Mouse (Mus musculus) hindbrain, embryonic 13.5 days (tissue): ENCODE measurements at regions not wholly inside any gene's neighbourhood (a gene's known extent, or its start where the extent isn't known, plus 50 kb on each side); places are given as distances from the start of the nearest gene placed in this dataset.

Source experiments
- ATAC-seq: fragments of 200-750 bp; cut with Nextera tagmentation; 2 replicates; pipeline ENCODE4 v1.8.0; 2017; ENCODE audit warnings: moderate TSS enrichment; ENCODE audit not compliant: low FRiP score
- H3K27ac ChIP-seq: fragments of 300-500 bp; sonication (generic); 2 replicates; pipeline ENCODE4 v1.5.1; 2015; ENCODE audit warnings: inconsistent platforms, mild to moderate bottlenecking, moderate library complexity
- H3K27me3 ChIP-seq: fragments of 300-500 bp; sonication (generic); 2 replicates; pipeline ENCODE4 v1.6.1; 2015; ENCODE audit warnings: mild to moderate bottlenecking, inconsistent platforms
- H3K36me3 ChIP-seq: fragments of 300-500 bp; sonication (generic); 2 replicates; pipeline ENCODE4 v1.6.1; 2015; ENCODE audit warnings: mild to moderate bottlenecking, inconsistent platforms
- H3K4me1 ChIP-seq: fragments of 300-500 bp; sonication (generic); replicated peaks from 2 replicates; pipeline ENCODE4 v1.6.1; 2015; ENCODE audit warnings: inconsistent platforms
- H3K4me2 ChIP-seq: fragments of 300-500 bp; sonication (generic); 2 replicates; pipeline ENCODE4 v1.6.1; 2015; ENCODE audit warnings: inconsistent platforms, mild to moderate bottlenecking, moderate library complexity
- H3K4me3 ChIP-seq: fragments of 300-500 bp; sonication (generic); 2 replicates; pipeline ENCODE4 v1.5.1; 2015; ENCODE audit warnings: mild to moderate bottlenecking, inconsistent platforms
- H3K9ac ChIP-seq: fragments of 300-500 bp; sonication (generic); 2 replicates; pipeline ENCODE4 v1.6.1; 2015; ENCODE audit warnings: mild to moderate bottlenecking, inconsistent platforms
- H3K9me3 ChIP-seq: fragments of 300-500 bp; sonication (generic); 2 replicates; pipeline ENCODE4 v1.6.1; 2016; ENCODE audit warnings: inconsistent platforms
- WGBS: fragments of 180-500 bp; shearing (Covaris S2); methylation state at CpG from one replicate; pipeline ENCODE4 v1.1.7; 2015; 5-methylcytosine and 5-hydroxymethylcytosine counted together

DNA sequence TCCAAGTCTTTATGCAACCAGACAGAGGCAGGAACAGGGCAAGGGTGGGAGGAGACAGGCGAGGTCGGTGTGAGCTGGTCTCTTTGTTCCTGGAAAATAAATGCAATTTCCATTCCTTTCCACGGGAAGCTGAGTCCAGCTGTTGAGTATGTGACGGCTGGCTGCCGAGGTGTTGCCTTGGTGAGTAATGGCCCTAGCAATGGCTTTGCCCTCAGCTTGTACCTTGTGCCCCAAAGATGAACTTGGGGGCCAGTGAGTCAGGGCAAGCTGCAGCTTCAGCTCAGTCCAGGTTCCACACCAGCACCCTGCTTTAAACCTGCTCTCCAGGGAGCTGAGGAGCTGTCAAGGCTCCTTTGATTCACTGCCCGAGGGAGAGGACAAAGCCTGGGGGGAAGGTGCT, 130.0 kb downstream of the Tmem132e start:
- WGBS = 17% methylated on average over 6 of the region's 6 CpGs
- Histone ChIP-seq H3K27me3 (0 out of 2 replicates have a peak, but pooled peaks cover 7% of the 10 kb centered on the region), H3K9me3 (no peaks in the 10 kb centered on the region), H3K27ac (no peak overlapping the region), H3K9ac (no peak overlapping the region), H3K4me1 (peaks cover 29% of the 10 kb centered on the region), H3K4me2 (no peak overlapping the region), H3K4me3 (no peak overlapping the region), H3K36me3 (no peaks in the 10 kb centered on the region)
- no peak for ATAC-seq

GRCm38 (mm10) chr11:82514526-82515144, 125.9 kb downstream of the Tmem132e start:
- Histone ChIP-seq H3K27me3 (0 out of 2 replicates have a peak, but pooled peaks cover 3% of the 10 kb centered on the region), H3K36me3 (no peaks in the 10 kb centered on the region), H3K27ac (no peak overlapping the region), H3K9ac (no peak overlapping the region), H3K4me1 (peaks cover 10% of the 10 kb centered on the region), H3K4me3 (no peak overlapping the region), H3K4me2 (no peak overlapping the region), H3K9me3 (no peaks in the 10 kb centered on the region)
- 90% methylated on average over 4 of the region's 4 CpGs for WGBS
- no peak for ATAC-seq

- H3K9me3 ChIP-seq = peaks cover 8% of the 10 kb centered on the region; the same call in 1 of the 2 replicates
- ATAC-seq = no peak
- no peak overlapping the region for H3K4me3 ChIP-seq
- peak overlapping the region; percentile 9; the same call in 1 of the 2 replicates for H3K27ac ChIP-seq
- peak overlapping the region; percentile 43 for H3K4me2 ChIP-seq
- peaks cover 12% of the 10 kb centered on the region for H3K4me1 ChIP-seq
- H3K27me3 ChIP-seq = 0 out of 2 replicates have a peak, but pooled peaks cover 3% of the 10 kb centered on the region
- no peaks in the 10 kb centered on the region for H3K36me3 ChIP-seq
- H3K9ac ChIP-seq = peak overlapping the region; percentile 24; the same call in 1 of the 2 replicates
- 12% methylated on average over 13 of the region's 13 CpGs for WGBS
Measured at GRCm38 (mm10) chr11:82508564-82508963, 119.9 kb downstream of the Tmem132e start.
